Mouse (Mus musculus) urinary bladder, postnatal 25 days (tissue): ENCODE data around the gene Fto.

Source experiments
- DNase-seq: peaks from one replicate; pipeline ENCODE4 v3.0.0; 2022; ENCODE audit warnings: low spot score

Gene Fto

GRCm38 (mm10) chr8:91390369-91391020 lies 77.2 kb downstream of the Fto start:
- no peak for DNase-seq

GRCm38 (mm10) chr8:91392261-91392660 lies 78.9 kb downstream of the Fto start:
- no peak for DNase-seq

GRCm38 (mm10) chr8:91395340-91396055 lies 82.2 kb downstream of the Fto start:
- no peak for DNase-seq

- DNase-seq: no peak
Measured at GRCm38 (mm10) chr8:91398053-91398452, 84.7 kb downstream of the Fto start.

- no peak for DNase-seq
Measured at GRCm38 (mm10) chr8:91402980-91403975, 90.0 kb downstream of the Fto start.

- no peak for DNase-seq
Measured at GRCm38 (mm10) chr8:91404311-91404710, 91.0 kb downstream of the Fto start.

- no peak for DNase-seq
Measured at GRCm38 (mm10) chr8:91405099-91405498, 91.8 kb downstream of the Fto start.

GRCm38 (mm10) chr8:91406624-91407290 lies 93.4 kb downstream of the Fto start:
- no peak for DNase-seq

GRCm38 (mm10) chr8:91407880-91408279 lies 94.6 kb downstream of the Fto start:
- no peak for DNase-seq

GRCm38 (mm10) chr8:91410007-91410406 lies 96.7 kb downstream of the Fto start:
- no peak for DNase-seq

- no peak for DNase-seq
Measured at GRCm38 (mm10) chr8:91424491-91425074, 111.3 kb downstream of the Fto start.

- no peak for DNase-seq
Measured at GRCm38 (mm10) chr8:91425251-91425866, 112.0 kb downstream of the Fto start.

GRCm38 (mm10) chr8:91426496-91426895 lies 113.2 kb downstream of the Fto start:
- no peak for DNase-seq

- DNase-seq: no peak
Measured at GRCm38 (mm10) chr8:91430333-91430940, 117.1 kb downstream of the Fto start.

- no peak for DNase-seq
Measured at GRCm38 (mm10) chr8:91436036-91436435, 122.7 kb downstream of the Fto start.

GRCm38 (mm10) chr8:91443911-91444310 lies 130.6 kb downstream of the Fto start:
- no peak for DNase-seq

- no peak for DNase-seq
Measured at GRCm38 (mm10) chr8:91444636-91445410, 131.5 kb downstream of the Fto start.

- no peak for DNase-seq
Measured at GRCm38 (mm10) chr8:91445516-91445915, 132.2 kb downstream of the Fto start.

GRCm38 (mm10) chr8:91446008-91446407 lies 132.7 kb downstream of the Fto start:
- no peak for DNase-seq
